Mouse (Mus musculus) lung, embryonic 15.5 days (tissue): ENCODE data around the gene Neurod2. TPM values are rescaled to one million over a fixed set of nuclear protein-coding genes. Genes with fewer than 3 reads are reported as not detected.

Experiments
- ATAC-seq: fragments of 200-750 bp; cut with Nextera tagmentation; 2 replicates; pipeline ENCODE4 v1.8.0; 2017; ENCODE audit warnings: moderate number of reproducible peaks, borderline replicate concordance; ENCODE audit not compliant: low FRiP score, low TSS enrichment; ENCODE audit errors: extremely low read depth
- H3K27ac ChIP-seq: fragments of 300-500 bp; sonication (generic); 2 replicates; pipeline ENCODE4 v1.5.1; 2015; ENCODE audit warnings: moderate library complexity, mild to moderate bottlenecking, inconsistent platforms
- H3K27me3 ChIP-seq: fragments of 300-500 bp; sonication (generic); 2 replicates; pipeline ENCODE4 v1.6.1; 2015; ENCODE audit warnings: inconsistent platforms
- H3K36me3 ChIP-seq: fragments of 300-500 bp; sonication (generic); 2 replicates; pipeline ENCODE4 v1.6.1; 2015; ENCODE audit warnings: inconsistent platforms
- H3K4me1 ChIP-seq: fragments of 300-500 bp; sonication (generic); 2 replicates; pipeline ENCODE4 v1.6.1; 2015; ENCODE audit warnings: inconsistent platforms
- H3K4me2 ChIP-seq: fragments of 300-500 bp; sonication (generic); 2 replicates; pipeline ENCODE4 v1.6.1; 2015; ENCODE audit warnings: inconsistent platforms, mild to moderate bottlenecking, moderate library complexity
- H3K4me3 ChIP-seq: fragments of 300-500 bp; sonication (generic); 2 replicates; pipeline ENCODE4 v1.5.1; 2015; ENCODE audit warnings: mild to moderate bottlenecking, inconsistent platforms
- H3K9ac ChIP-seq: fragments of 300-500 bp; sonication (generic); 2 replicates; pipeline ENCODE4 v1.6.1; 2015; ENCODE audit warnings: inconsistent platforms
- H3K9me3 ChIP-seq: fragments of 300-500 bp; sonication (generic); 2 replicates; pipeline ENCODE4 v1.6.1; 2016; ENCODE audit warnings: inconsistent platforms
- WGBS: fragments of 180-500 bp; shearing (Covaris S2); methylation state at CpG from one replicate; pipeline ENCODE4 v1.1.7; 2015; 5-methylcytosine and 5-hydroxymethylcytosine counted together
- polyA plus RNA-seq: library from polyadenylated mRNA; unstranded; fragments of >200 nt; fragmentation: Nextera tagmentation; extraction: Ambion mirVana; gene quantifications from 2 replicates; pipeline ENCODE4 v1.2.1, GENCODE M21; 2015

Gene Neurod2
- polyA plus RNA-seq, 1 experiment from 2014 or later = not detected

GRCm38 (mm10) chr11:98352272-98352990 lies 23.0 kb upstream of the Neurod2 start:
- Histone ChIP-seq H3K27me3 (peaks cover 70% of the 10 kb centered on the region), H3K9ac (no peak overlapping the region), H3K9me3 (no peaks in the 10 kb centered on the region), H3K4me1 (peaks cover 45% of the 10 kb centered on the region), H3K4me2 (no peak overlapping the region), H3K36me3 (no peaks in the 10 kb centered on the region), H3K27ac (no peak overlapping the region), H3K4me3 (no peak overlapping the region)
- no peak for ATAC-seq
- 65% methylated on average over 18 of the region's 18 CpGs for WGBS

GRCm38 (mm10) chr11:98349308-98349707 lies 19.9 kb upstream of the Neurod2 start:
- Histone ChIP-seq H3K4me3 (peak overlapping the region; percentile 45), H3K27ac (no peak overlapping the region), H3K36me3 (no peaks in the 10 kb centered on the region), H3K9ac (no peak overlapping the region), H3K9me3 (no peaks in the 10 kb centered on the region), H3K4me2 (peak overlapping the region; percentile 91), H3K4me1 (peaks cover 25% of the 10 kb centered on the region), H3K27me3 (peaks cover 91% of the 10 kb centered on the region)
- ATAC-seq = no peak
- WGBS = 7% methylated on average over 9 of the region's 9 CpGs

- ATAC-seq = 0 out of 2 replicates have a peak, but pooled peaks have one; percentile 24
- Histone ChIP-seq H3K4me1 (peaks cover 17% of the 10 kb centered on the region), H3K4me2 (peak within 1 kb of the TSS; percentile 91), H3K4me3 (peak within 1 kb of the TSS; percentile 45), H3K9ac (peak within 1 kb of the TSS; percentile 33), H3K27ac (no peak within 1 kb of the TSS), H3K9me3 (no peaks in the 10 kb centered on the region), H3K36me3 (no peaks in the 10 kb centered on the region), H3K27me3 (peaks cover 90% of the 10 kb centered on the region)
- WGBS = under 1% methylated on average over 55 of the region's 55 CpGs
Measured at GRCm38 (mm10) chr11:98348083-98348961, 18.9 kb upstream of the Neurod2 start, which contains the start of gene Ppp1r1b. Ppp1r1b (plus strand) TSS chr11:98348404.

GRCm38 (mm10) chr11:98347385-98348082 lies 18.1 kb upstream of the Neurod2 start:
- H3K9ac ChIP-seq = no peak overlapping the region
- peak overlapping the region; percentile 91; the same call in 1 of the 2 replicates for H3K4me2 ChIP-seq
- WGBS = 7% methylated on average over 11 of the region's 12 CpGs
- no peak overlapping the region for H3K4me3 ChIP-seq
- H3K4me1 ChIP-seq = peaks cover 17% of the 10 kb centered on the region
- no peak for ATAC-seq
- H3K9me3 ChIP-seq = no peaks in the 10 kb centered on the region
- H3K27me3 ChIP-seq = peaks cover 82% of the 10 kb centered on the region
- no peaks in the 10 kb centered on the region for H3K36me3 ChIP-seq
- no peak overlapping the region for H3K27ac ChIP-seq

- H3K9me3 ChIP-seq = no peaks in the 10 kb centered on the region
- 18% methylated on average over 9 of the region's 9 CpGs for whole genome bisulfite sequencing
- peaks cover 83% of the 10 kb centered on the region for H3K27me3 ChIP-seq
- no peak overlapping the region for H3K9ac ChIP-seq
- H3K4me2 ChIP-seq = no peak overlapping the region
- H3K36me3 ChIP-seq = no peaks in the 10 kb centered on the region
- no peak for ATAC-seq
- peaks cover 22% of the 10 kb centered on the region for H3K4me1 ChIP-seq
- H3K4me3 ChIP-seq = no peak overlapping the region
- no peak overlapping the region for H3K27ac ChIP-seq
Measured at GRCm38 (mm10) chr11:98346168-98346567, 16.7 kb upstream of the Neurod2 start.

- Histone ChIP-seq H3K9me3 (no peaks in the 10 kb centered on the region), H3K36me3 (no peaks in the 10 kb centered on the region), H3K4me1 (peaks cover 22% of the 10 kb centered on the region), H3K27ac (no peak overlapping the region), H3K27me3 (peaks cover 82% of the 10 kb centered on the region), H3K4me2 (peak overlapping the region; percentile 38; the same call in 1 of the 2 replicates), H3K9ac (no peak overlapping the region), H3K4me3 (no peak overlapping the region; the same call in 1 of the 2 replicates)
- no peak for ATAC-seq
- whole genome bisulfite sequencing = 1% methylated on average over 14 of the region's 14 CpGs
Measured at GRCm38 (mm10) chr11:98345253-98345652, 15.8 kb upstream of the Neurod2 start.

GRCm38 (mm10) chr11:98342000-98342945 lies 12.8 kb upstream of the Neurod2 start:
- Histone ChIP-seq H3K9me3 (no peaks in the 10 kb centered on the region), H3K27ac (no peak overlapping the region), H3K4me3 (peak overlapping the region; percentile 33), H3K9ac (no peak overlapping the region), H3K4me2 (peak overlapping the region; percentile 68), H3K4me1 (peaks cover 20% of the 10 kb centered on the region), H3K27me3 (peaks cover 82% of the 10 kb centered on the region), H3K36me3 (no peaks in the 10 kb centered on the region)
- ATAC-seq = 0 out of 2 replicates have a peak, but pooled peaks have one; percentile 25
- WGBS = 2% methylated on average over 29 of the region's 29 CpGs

GRCm38 (mm10) chr11:98341174-98341573 lies 11.7 kb upstream of the Neurod2 start:
- H3K9me3 ChIP-seq = no peaks in the 10 kb centered on the region
- no peak for ATAC-seq
- no peaks in the 10 kb centered on the region for H3K36me3 ChIP-seq
- no peak overlapping the region for H3K9ac ChIP-seq
- H3K27ac ChIP-seq = no peak overlapping the region
- H3K4me3 ChIP-seq = no peak overlapping the region
- peaks cover 20% of the 10 kb centered on the region for H3K4me1 ChIP-seq
- H3K4me2 ChIP-seq = no peak overlapping the region
- WGBS = 47% methylated on average over 4 of the region's 4 CpGs
- H3K27me3 ChIP-seq = peaks cover 82% of the 10 kb centered on the region

GRCm38 (mm10) chr11:98340597-98340996 lies 11.1 kb upstream of the Neurod2 start:
- Histone ChIP-seq H3K4me3 (no peak overlapping the region), H3K27me3 (peaks cover 83% of the 10 kb centered on the region), H3K4me1 (peaks cover 20% of the 10 kb centered on the region), H3K36me3 (no peaks in the 10 kb centered on the region), H3K9me3 (no peaks in the 10 kb centered on the region), H3K9ac (no peak overlapping the region), H3K4me2 (no peak overlapping the region), H3K27ac (no peak overlapping the region)
- no peak for ATAC-seq
- WGBS = 13% methylated on average over 3 of the region's 4 CpGs

- H3K4me3 ChIP-seq = peak overlapping the region; percentile 49
- no peak overlapping the region for H3K9ac ChIP-seq
- no peaks in the 10 kb centered on the region for H3K36me3 ChIP-seq
- H3K4me2 ChIP-seq = peak overlapping the region; percentile 96
- H3K9me3 ChIP-seq = no peaks in the 10 kb centered on the region
- H3K27me3 ChIP-seq = peaks cover 83% of the 10 kb centered on the region
- 9% methylated on average over 11 of the region's 11 CpGs for WGBS
- H3K27ac ChIP-seq = no peak overlapping the region
- 0 out of 2 replicates have a peak, but pooled peaks have one; percentile 9 for ATAC-seq
- H3K4me1 ChIP-seq = peaks cover 20% of the 10 kb centered on the region
Measured at GRCm38 (mm10) chr11:98339679-98340287, 10.3 kb upstream of the Neurod2 start.
